Mouse (Mus musculus): ENCODE measurements around the gene Atp9a.

GRCm38 (mm10) chr2:168740496-168740895, 1.7 kb downstream of the Atp9a start:
- TF ChIP-seq CTCF (IDR thresholded peaks at IDR 0.05; ENCODE audit: extremely low read depth, insufficient read depth, low read length) (no peak), POLR2A (IDR thresholded peaks at IDR 0.05; ENCODE audit: extremely low read depth, insufficient read depth, low read length) (no peak)
